Mouse (Mus musculus) mouse trophoblast stem cell (cell line): ENCODE results near the gene Lrrc4b.

Source experiments
- in situ Hi-C, 2 experiments: fragments of 300-500 bp; cut with MseI, MboI; formaldehyde crosslinking; loops; 2 replicates in 1 of 2; 3 replicates in 1 of 2; pipeline ENCODE4 v1.15.1; 2025

Lrrc4b gene

GRCm38 (mm10) chr7:44436267-44436666 lies 7.4 kb downstream of the Lrrc4b start:
- in situ Hi-C loops: no loop called here

DNA sequence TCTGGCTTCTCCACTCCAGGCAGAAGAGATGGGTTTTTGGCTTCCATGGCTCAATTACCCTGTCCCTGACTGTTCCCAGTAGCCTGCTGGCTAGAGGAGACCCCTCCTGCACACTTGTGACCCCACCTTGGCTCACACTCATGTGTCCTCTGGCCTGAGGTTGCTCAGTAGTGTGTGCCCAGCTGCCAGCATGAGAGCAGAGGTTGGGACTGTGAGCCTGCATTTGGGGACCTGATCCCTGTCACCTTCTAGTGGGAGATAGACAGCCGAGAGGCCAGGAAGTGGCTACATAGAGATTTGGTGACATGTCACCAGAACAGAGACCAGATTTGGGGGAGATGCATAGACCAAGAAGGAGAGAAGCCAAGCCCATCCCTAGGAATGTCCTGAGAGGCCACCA lies 8.4 kb downstream of the Lrrc4b start:
- in situ Hi-C loops: no loop called here

DNA sequence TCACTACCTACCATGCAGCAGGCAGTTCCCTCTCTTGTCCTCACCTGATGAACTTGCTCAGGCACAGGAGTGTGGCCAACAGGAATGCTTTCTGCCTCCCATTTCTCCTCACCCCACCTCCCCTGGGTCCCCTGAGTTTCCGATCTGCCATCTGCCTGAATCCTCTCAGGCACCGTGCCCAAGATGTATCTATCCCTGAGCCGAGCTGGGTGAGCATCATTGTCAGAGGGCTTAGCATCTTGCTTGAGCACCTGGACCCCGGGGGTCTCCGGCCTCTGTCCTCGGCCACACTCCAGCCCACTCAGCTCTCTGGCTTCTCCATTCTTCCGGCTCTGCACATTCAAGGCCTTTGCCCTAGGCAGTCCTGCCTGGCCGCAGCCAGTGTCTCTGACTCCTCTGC lies 9.1 kb downstream of the Lrrc4b start:
- in situ Hi-C loops: no loop called here

GRCm38 (mm10) chr7:44439696-44440095 lies 10.9 kb downstream of the Lrrc4b start:
- in situ Hi-C loops: no loop called here

DNA sequence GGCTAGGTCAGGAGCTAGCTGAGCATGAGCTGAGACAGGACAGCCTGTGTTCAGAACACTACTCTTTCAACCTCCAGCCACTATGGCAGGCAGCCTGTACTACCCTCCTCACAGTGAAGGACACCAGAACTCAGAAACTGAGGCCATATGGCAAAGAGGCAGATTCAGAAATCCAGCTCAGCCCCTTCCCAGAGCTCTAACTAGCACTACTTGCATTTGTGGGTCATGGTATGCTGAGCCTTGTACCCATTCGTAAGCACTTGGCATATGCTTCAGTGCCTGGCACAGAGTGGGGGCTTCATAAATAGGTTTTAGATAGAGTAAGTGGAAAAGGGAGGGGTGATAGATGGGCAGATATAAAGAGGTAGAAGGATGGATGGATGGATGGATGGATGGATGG lies 11.7 kb downstream of the Lrrc4b start:
- in situ Hi-C loops: no loop called here

GRCm38 (mm10) chr7:44441180-44441579 lies 12.4 kb downstream of the Lrrc4b start:
- in situ Hi-C loops: no loop called here

DNA sequence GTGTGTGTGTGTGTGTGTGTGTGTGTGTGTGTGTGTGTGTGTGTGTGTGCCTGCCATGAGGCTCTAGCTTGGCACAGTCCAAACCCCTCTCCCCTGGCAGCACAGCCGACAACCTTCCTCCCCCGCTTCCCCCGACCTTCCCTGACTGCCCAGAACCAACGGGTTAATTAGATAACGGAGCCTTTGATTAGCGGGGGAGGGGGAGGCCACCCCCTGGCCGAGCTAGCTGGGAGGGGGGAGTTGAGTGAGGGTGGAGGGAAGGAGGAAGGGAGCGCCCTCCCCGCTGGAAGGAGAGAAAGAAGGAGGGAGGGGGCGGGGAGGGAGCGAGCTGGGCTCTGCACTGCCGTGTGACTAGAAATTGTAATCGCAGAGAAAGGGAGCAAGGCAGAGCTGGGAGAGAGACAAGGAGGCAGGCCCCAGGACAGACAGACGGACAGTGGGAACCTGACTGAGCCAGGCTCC lies 12.9 kb downstream of the Lrrc4b start:
- in situ Hi-C loops: no loop called here

- in situ Hi-C loops: no loop called here
These were observed 13.6 kb downstream of the Lrrc4b start for GRCm38 (mm10) chr7:44442407-44442821.

GRCm38 (mm10) chr7:44443268-44444173 lies 14.7 kb downstream of the Lrrc4b start:
- in situ Hi-C loops: no loop called here

DNA sequence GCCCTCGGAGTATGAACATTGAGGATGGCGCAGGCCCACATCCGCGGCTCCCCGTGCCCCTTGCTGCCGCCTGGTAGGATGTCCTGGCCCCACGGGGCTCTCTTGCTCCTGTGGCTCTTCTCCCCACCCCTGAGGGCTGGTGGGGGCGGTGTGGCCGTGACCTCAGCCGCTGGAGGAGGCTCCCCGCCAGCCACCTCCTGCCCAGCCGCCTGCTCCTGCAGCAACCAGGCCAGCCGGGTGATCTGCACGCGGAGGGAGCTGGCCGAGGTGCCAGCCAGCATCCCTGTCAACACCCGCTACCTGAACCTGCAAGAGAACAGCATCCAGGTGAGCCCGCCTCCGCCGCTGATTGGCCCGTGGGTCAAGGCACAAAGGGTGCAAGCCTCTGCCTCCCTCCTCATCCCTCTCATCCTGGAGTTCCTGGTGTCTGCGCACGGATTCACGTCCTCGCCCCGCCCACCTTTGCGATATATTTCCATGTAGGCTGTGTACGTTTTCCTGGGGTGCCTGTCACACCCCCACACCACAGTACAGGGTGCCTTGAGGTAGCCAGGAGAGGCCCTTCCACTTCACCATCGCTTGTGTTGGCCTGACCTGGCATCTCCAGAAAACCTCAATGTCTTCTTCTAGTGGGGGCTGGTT lies 16.2 kb downstream of the Lrrc4b start:
- in situ Hi-C loops: no loop called here

- in situ Hi-C loops: no loop called here
These were observed 16.7 kb downstream of the Lrrc4b start for GRCm38 (mm10) chr7:44445528-44445923.

GRCm38 (mm10) chr7:44446070-44446855 lies 17.4 kb downstream of the Lrrc4b start:
- in situ Hi-C loops: no loop called here

DNA sequence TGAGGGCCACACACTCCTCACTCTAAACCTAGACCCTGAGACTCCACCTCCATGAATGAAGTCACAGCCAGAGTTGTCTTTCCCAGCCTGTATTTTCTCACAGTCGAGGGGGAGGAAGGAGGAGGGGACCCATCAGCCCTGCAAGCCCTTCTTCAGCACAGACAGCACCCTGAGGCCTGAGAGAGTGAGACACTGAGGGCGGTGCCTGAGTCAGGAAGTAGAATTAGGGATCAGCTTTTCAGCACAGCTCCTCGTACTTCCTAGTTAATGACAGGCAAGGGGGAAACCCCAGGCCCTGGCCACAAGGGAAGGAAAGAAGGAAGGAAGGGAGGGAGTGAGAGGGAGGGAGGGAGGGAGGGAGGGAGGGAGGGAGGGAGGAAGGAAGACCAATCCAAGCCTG lies 24.4 kb downstream of the Lrrc4b start:
- in situ Hi-C loops: no loop called here

DNA sequence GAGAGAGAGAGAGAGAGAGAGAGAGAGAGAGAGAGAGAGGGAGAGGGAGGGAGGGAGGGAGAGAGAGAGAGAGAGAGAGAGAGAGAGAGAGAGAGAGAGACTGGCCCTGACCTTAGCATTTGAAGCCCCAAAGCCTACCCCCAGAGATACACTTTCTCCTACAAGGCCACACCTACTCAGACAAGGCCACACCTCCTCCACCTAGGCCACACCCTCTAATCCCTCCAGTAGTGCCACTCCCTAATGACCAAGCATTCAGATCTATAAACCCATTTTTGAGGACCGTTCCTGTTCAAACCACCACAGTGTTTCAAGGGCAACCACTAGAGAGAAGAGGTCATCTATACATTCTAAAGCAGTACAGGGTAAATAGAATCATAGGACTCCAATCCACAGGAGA lies 27.5 kb downstream of the Lrrc4b start:
- in situ Hi-C loops: no loop called here

DNA sequence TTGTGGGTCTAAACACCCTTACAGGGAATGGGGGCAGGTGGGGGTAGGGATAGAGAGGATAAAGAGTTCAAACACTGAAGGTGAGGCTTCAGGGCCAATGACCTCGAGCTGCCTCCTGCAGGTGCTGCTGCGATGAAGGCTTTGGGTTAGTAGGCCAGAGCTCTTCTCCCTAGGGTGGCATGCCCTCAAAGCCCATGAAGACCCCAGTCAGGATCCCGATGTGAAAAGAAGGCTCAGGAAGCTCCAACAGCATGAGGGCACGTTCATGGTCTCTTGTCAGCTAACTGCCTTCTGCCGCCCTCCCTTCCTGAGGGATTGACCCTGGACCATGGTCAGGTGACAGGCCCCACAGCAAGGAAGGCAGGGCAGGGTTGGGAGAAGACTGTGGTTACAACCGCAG lies 31.2 kb downstream of the Lrrc4b start:
- in situ Hi-C loops: no loop called here

GRCm38 (mm10) chr7:44460767-44461502 lies 32.1 kb downstream of the Lrrc4b start:
- in situ Hi-C loops: no loop called here

- in situ Hi-C loops: no loop called here
These were observed 32.8 kb downstream of the Lrrc4b start for GRCm38 (mm10) chr7:44461503-44462217.

GRCm38 (mm10) chr7:44462218-44463055 lies 33.6 kb downstream of the Lrrc4b start:
- in situ Hi-C loops: no loop called here

- in situ Hi-C loops: no loop called here
These were observed 34.2 kb downstream of the Lrrc4b start for GRCm38 (mm10) chr7:44463056-44463425.
